Mouse (Mus musculus) hindbrain, embryonic 14.5 days (tissue): ENCODE measurements around the gene Creb3l4. TPM values are rescaled to one million over a fixed set of nuclear protein-coding genes. Genes with fewer than 3 reads are reported as not detected.
"Not testable (repeated sequence)": the region's sequence is repeated elsewhere in the genome, so short reads cannot be mapped to it uniquely, and the experiment has no call there.

ENCODE experiments used
- ATAC-seq: fragments of 200-750 bp; cut with Nextera tagmentation; 2 replicates; pipeline ENCODE4 v1.8.0; 2017; ENCODE audit warnings: moderate number of reproducible peaks, mild to moderate bottlenecking, moderate TSS enrichment, moderate library complexity; ENCODE audit not compliant: low FRiP score
- DNase-seq: peaks from one replicate; pipeline ENCODE4 v3.0.0-alpha.2; 2015; ENCODE audit warnings: low spot score
- H3K27ac ChIP-seq: fragments of 300-500 bp; sonication (generic); 2 replicates; pipeline ENCODE4 v1.5.1; 2014; ENCODE audit warnings: mild to moderate bottlenecking, moderate library complexity
- H3K27me3 ChIP-seq: fragments of 300-500 bp; sonication (generic); 2 replicates; pipeline ENCODE4 v1.6.1; 2014; ENCODE audit warnings: mild to moderate bottlenecking, low read length, mixed read lengths; ENCODE audit not compliant: control insufficient read depth, insufficient read depth
- H3K36me3 ChIP-seq: fragments of 300-500 bp; sonication (generic); replicated peaks from 2 replicates; pipeline ENCODE4 v1.6.1; 2014; ENCODE audit not compliant: control insufficient read depth, insufficient read depth
- H3K4me1 ChIP-seq: fragments of 300-500 bp; sonication (generic); replicated peaks from 2 replicates; pipeline ENCODE4 v1.6.1; 2014; ENCODE audit warnings: antibody characterized with exemption, low read length, mixed read lengths; ENCODE audit not compliant: control insufficient read depth, insufficient read depth
- H3K4me2 ChIP-seq: fragments of 300-500 bp; sonication (generic); replicated peaks from 2 replicates; pipeline ENCODE4 v1.6.1; 2014; ENCODE audit warnings: mild to moderate bottlenecking, moderate library complexity
- H3K4me3 ChIP-seq: fragments of 300-500 bp; sonication (generic); replicated peaks from 2 replicates; pipeline ENCODE4 v1.5.1; 2014; ENCODE audit warnings: mild to moderate bottlenecking, low read length
- H3K9ac ChIP-seq: fragments of 300-500 bp; sonication (generic); 2 replicates; pipeline ENCODE4 v1.6.1; 2014
- H3K9me3 ChIP-seq: fragments of 300-500 bp; sonication (generic); 2 replicates; pipeline ENCODE4 v1.6.1; 2016; ENCODE audit warnings: low read length; ENCODE audit not compliant: control insufficient read depth
- WGBS: fragments of 180-500 bp; shearing (Covaris S2); extraction: QIAGEN DNeasy Blood & Tissue Kit; methylation state at CpG from one replicate; pipeline ENCODE4 v1.1.7; 2014; 5-methylcytosine and 5-hydroxymethylcytosine counted together
- polyA plus RNA-seq: library from polyadenylated mRNA; unstranded; fragments of >200 nt; fragmentation: Nextera tagmentation; extraction: Ambion mirVana; gene quantifications from 2 replicates; pipeline ENCODE4 v1.2.1, GENCODE M21; 2014

Creb3l4 gene
- 1.8 and 1.9 TPM in 2 replicates for polyA plus RNA-seq

GRCm38 (mm10) chr3:90242984-90243775 is at the start of gene Creb3l4:
Gene Creb3l4, minus strand, starts transcription at chr3:90243512.
- H3K9me3 ChIP-seq = no peaks in the 10 kb centered on the region
- peak within 1 kb of the TSS; percentile 35; the same call in 1 of the 2 replicates for H3K9ac ChIP-seq
- peak; percentile 70 for DNase-seq
- 2% methylated on average over 19 of the region's 19 CpGs for WGBS
- peak within 1 kb of the TSS; percentile 31 for H3K4me3 ChIP-seq
- peak; percentile 58; the same call in 1 of the 2 replicates for ATAC-seq
- peaks cover 17% of the 10 kb centered on the region for H3K4me1 ChIP-seq
- H3K27ac ChIP-seq = no peak within 1 kb of the TSS; the same call in 1 of the 2 replicates
- peak within 1 kb of the TSS; percentile 73 for H3K4me2 ChIP-seq
- no peaks in the 10 kb centered on the region for H3K27me3 ChIP-seq
- H3K36me3 ChIP-seq = no peaks in the 10 kb centered on the region

GRCm38 (mm10) chr3:90292345-90293275 is 49.3 kb upstream of the Creb3l4 start, which contains the start of gene Gatad2b:
Gene Gatad2b, plus strand, starts transcription at chr3:90293178.
- Histone ChIP-seq H3K9me3 (no peaks in the 10 kb centered on the region), H3K4me2 (peak within 1 kb of the TSS; percentile 74), H3K4me1 (peaks cover 22% of the 10 kb centered on the region), H3K36me3 (no peaks in the 10 kb centered on the region), H3K27ac (peak within 1 kb of the TSS; percentile 97), H3K9ac (peak within 1 kb of the TSS; percentile 92), H3K4me3 (peak within 1 kb of the TSS; percentile 76), H3K27me3 (no peaks in the 10 kb centered on the region)
- DNase-seq = peak; percentile 100
- peak; percentile 99 for ATAC-seq
- WGBS = under 1% methylated on average over 42 of the region's 47 CpGs

GRCm38 (mm10) chr3:90291982-90292344 is 48.7 kb upstream of the Creb3l4 start:
- H3K27me3 ChIP-seq = no peaks in the 10 kb centered on the region
- peak overlapping the region; percentile 97 for H3K27ac ChIP-seq
- no peak for DNase-seq
- H3K9ac ChIP-seq = peak overlapping the region; percentile 92
- H3K4me3 ChIP-seq = peak overlapping the region; percentile 76
- H3K9me3 ChIP-seq = no peaks in the 10 kb centered on the region
- peaks cover 22% of the 10 kb centered on the region for H3K4me1 ChIP-seq
- H3K36me3 ChIP-seq = no peaks in the 10 kb centered on the region
- H3K4me2 ChIP-seq = peak overlapping the region; percentile 74
- 46% methylated on average over 2 of the region's 2 CpGs for WGBS
- no peak for ATAC-seq

GRCm38 (mm10) chr3:90290602-90291001 is 47.3 kb upstream of the Creb3l4 start:
- Histone ChIP-seq H3K9me3 (no peaks in the 10 kb centered on the region), H3K4me1 (peaks cover 22% of the 10 kb centered on the region), H3K9ac (no peak overlapping the region), H3K27ac (no peak overlapping the region), H3K36me3 (no peaks in the 10 kb centered on the region), H3K4me2 (no peak overlapping the region), H3K4me3 (no peak overlapping the region), H3K27me3 (no peaks in the 10 kb centered on the region)
- DNase-seq (no peak), ATAC-seq (no peak)
- WGBS = 92% methylated on average over 1 of the region's 1 CpGs

GRCm38 (mm10) chr3:90289403-90289802 is 46.1 kb upstream of the Creb3l4 start:
- not testable (repeated sequence) for H3K36me3 ChIP-seq, H3K4me3 ChIP-seq, H3K27ac ChIP-seq, H3K27me3 ChIP-seq, DNase-seq, H3K4me2 ChIP-seq, ATAC-seq, H3K9me3 ChIP-seq, H3K9ac ChIP-seq
- 63% methylated on average over 2 of the region's 3 CpGs for WGBS
- peaks cover 10% of the 10 kb centered on the region for H3K4me1 ChIP-seq

GRCm38 (mm10) chr3:90284150-90284549 is 40.8 kb upstream of the Creb3l4 start:
- Histone ChIP-seq H3K27me3 (no peaks in the 10 kb centered on the region), H3K9me3 (no peaks in the 10 kb centered on the region), H3K9ac (no peak overlapping the region), H3K4me2 (no peak overlapping the region), H3K36me3 (peaks cover 22% of the 10 kb centered on the region), H3K4me3 (no peak overlapping the region), H3K27ac (no peak overlapping the region), H3K4me1 (no peaks in the 10 kb centered on the region)
- no peak for DNase-seq
- WGBS = 96% methylated on average over 2 of the region's 2 CpGs
- no peak for ATAC-seq

GRCm38 (mm10) chr3:90280708-90281107 is 37.4 kb upstream of the Creb3l4 start:
- ATAC-seq (no peak), DNase-seq (no peak)
- WGBS = 90% methylated on average over 9 of the region's 9 CpGs
- Histone ChIP-seq H3K36me3 (peaks cover 55% of the 10 kb centered on the region), H3K4me3 (no peak overlapping the region), H3K4me1 (no peaks in the 10 kb centered on the region), H3K4me2 (no peak overlapping the region), H3K9ac (no peak overlapping the region), H3K9me3 (no peaks in the 10 kb centered on the region), H3K27ac (no peak overlapping the region), H3K27me3 (no peaks in the 10 kb centered on the region)

- ATAC-seq = no peak
- H3K27me3 ChIP-seq = no peaks in the 10 kb centered on the region
- no peak overlapping the region for H3K4me3 ChIP-seq
- 96% methylated on average over 7 of the region's 7 CpGs for WGBS
- no peak for DNase-seq
- no peaks in the 10 kb centered on the region for H3K4me1 ChIP-seq
- peaks cover 61% of the 10 kb centered on the region for H3K36me3 ChIP-seq
- no peak overlapping the region for H3K9ac ChIP-seq
- H3K4me2 ChIP-seq = no peak overlapping the region
- H3K27ac ChIP-seq = no peak overlapping the region
- no peaks in the 10 kb centered on the region for H3K9me3 ChIP-seq
These were observed 36.4 kb upstream of the Creb3l4 start for GRCm38 (mm10) chr3:90279743-90280142.

- no peak overlapping the region for H3K9ac ChIP-seq
- H3K36me3 ChIP-seq = peaks cover 61% of the 10 kb centered on the region
- H3K27ac ChIP-seq = no peak overlapping the region
- DNase-seq (no peak), ATAC-seq (no peak)
- no peaks in the 10 kb centered on the region for H3K27me3 ChIP-seq
- no peak overlapping the region for H3K4me2 ChIP-seq
- H3K4me3 ChIP-seq = no peak overlapping the region
- WGBS = 94% methylated on average over 9 of the region's 9 CpGs
- H3K4me1 ChIP-seq = no peaks in the 10 kb centered on the region
- no peaks in the 10 kb centered on the region for H3K9me3 ChIP-seq
These were observed 35.9 kb upstream of the Creb3l4 start for GRCm38 (mm10) chr3:90279216-90279615.
